Mouse (Mus musculus) embryonic fibroblast, embryonic 13.5 days (primary cell): ENCODE results near the gene Bbs5.

Experiments
- CTCF ChIP-seq: IDR thresholded peaks from 2 replicates; pipeline ENCODE4 v1.5.1; 2011; ENCODE audit warnings: mild to moderate bottlenecking, control low read depth, low read length, moderate library complexity, borderline replicate concordance; ENCODE audit not compliant: insufficient read depth
- POLR2A ChIP-seq: IDR thresholded peaks from 2 replicates; pipeline ENCODE4 v1.6.1; 2011; ENCODE audit warnings: low read depth, mild to moderate bottlenecking, control low read depth, low read length, moderate library complexity

GRCm38 (mm10) chr2:69606621-69607020 is 40.4 kb upstream of the Bbs5 start:
- TF ChIP-seq POLR2A = no peak
- TF ChIP-seq CTCF = no peak
